Mouse (Mus musculus) heart, postnatal 4 days (tissue): Measurements from ENCODE around the gene 9930021J03Rik. TPM values are rescaled to one million over a fixed set of nuclear protein-coding genes. Genes with fewer than 3 reads are reported as not detected.

Source experiments
- DNase-seq: peaks from one replicate; pipeline ENCODE4 v3.0.0; 2021
- total RNA-seq, 2 experiments: library from RNA; stranded (reverse); gene quantifications; 2 replicates each; pipeline ENCODE4 v1.2.3; 2021

Gene 9930021J03Rik
- total RNA-seq, 2 experiments from 2014 or later: 14.4 to 15.8 TPM

DNA sequence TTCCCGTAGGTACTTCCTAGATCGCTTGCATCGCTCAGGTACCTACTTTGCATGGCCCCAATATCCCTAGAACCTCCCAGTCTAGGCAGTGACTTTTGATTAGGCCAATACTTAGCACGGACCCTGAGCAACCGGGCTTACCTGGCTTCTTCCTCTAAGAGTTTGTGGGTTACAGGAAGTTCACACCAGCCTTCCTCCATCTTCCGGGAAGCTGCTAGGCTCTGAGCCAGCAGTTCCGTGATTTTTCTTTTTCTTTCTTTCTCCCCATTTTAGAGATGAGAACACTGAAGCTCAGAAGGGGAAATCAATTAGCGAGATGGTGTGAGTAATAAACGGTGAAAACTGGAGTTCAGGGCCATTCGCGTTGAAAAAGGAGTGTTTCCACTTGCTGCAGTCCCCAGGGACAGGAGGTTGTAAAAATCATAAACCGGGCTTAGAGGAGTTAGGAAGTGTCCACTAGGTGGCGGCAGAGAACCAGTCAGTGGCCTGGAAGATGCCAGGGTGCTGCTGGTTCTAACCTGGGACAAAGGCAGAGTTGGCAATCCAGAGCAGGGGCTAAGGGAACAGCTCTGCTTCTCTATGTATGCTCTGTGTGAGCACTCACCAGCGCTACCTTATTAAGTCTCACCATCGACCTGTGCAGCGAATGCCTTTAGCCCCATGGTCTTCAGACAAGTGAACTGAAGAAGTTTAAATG lies 121.8 kb downstream of the 9930021J03Rik start:
- peak; percentile 80 for DNase-seq

- DNase-seq: no peak
These were observed 125.3 kb downstream of the 9930021J03Rik start for GRCm38 (mm10) chr19:29680182-29681152.

- DNase-seq: no peak
These were observed 127.5 kb downstream of the 9930021J03Rik start for GRCm38 (mm10) chr19:29678181-29678778.

DNA sequence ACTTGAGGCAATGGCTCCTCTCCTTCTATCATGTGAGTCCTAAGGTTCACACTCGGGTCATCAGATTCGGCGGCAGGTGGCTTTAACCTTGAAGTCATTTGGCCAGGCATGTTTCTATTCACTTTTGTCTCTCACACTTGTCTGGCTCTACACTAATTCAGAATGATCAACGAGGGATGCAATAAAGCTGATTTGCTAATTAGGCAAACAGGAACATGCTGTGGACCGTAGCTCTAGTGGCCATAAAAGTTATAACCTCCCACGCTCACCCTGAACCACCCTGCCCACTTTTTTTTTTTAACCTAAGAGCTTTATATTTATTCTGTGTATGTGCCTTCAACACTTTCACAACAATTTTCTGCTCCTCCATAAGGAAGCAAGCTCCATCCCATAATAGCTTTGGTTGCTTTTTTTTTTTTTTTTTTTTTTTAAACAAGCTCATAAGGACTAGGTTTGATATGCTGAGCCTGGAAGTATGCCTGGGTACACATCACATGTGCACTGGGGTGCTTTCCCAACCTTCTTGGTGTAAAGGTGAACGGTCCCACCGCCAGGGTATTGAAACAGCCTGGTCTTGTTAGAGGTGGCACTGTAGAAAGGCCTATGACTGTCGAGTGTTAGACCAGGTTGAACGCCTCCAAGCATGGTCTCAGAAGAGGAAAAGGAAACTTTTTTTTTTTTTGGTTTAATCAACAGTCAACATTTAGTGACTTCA lies 129.2 kb downstream of the 9930021J03Rik start:
- DNase-seq: no peak

- no peak for DNase-seq
These were observed 130.2 kb downstream of the 9930021J03Rik start for GRCm38 (mm10) chr19:29675562-29676078.

DNA sequence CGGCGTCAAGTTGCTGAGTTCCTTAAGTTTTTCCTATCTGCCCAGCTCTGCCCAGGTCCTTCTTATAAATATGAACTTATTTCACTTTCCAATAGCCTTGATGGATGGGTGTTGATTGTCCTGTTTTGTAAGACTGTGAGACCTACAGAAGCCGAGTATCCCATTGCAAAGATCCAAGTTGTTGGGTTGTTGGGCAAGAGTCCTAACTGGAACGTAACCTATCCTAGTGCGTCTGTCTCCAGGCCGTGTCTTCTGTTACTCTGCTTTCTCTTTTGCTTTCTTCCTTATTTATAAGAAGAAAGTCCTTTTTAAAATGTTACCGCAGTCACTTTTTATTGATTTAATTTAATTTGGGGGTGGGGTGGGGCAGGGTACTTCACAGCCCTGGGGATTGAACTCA lies 130.8 kb downstream of the 9930021J03Rik start:
- no peak for DNase-seq

DNA sequence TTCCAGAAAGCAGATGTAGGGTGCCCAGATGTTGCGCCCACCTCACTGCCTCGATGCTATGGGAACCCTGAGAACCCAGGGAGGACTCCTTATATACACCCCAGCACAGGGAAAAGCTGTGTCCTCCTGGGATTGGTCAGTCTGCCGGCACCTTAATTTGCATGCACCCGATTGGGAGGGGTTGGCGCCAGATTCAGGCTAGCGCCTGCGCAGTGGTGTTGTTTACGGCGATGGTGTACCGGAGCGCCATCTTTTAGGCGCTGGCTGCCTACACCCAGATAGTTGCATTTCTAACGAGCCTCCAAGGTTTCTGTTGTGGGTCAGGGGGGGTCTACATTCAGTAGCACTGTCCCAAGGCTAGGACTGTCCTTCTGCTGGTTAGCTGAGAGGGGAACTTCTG lies 133.1 kb downstream of the 9930021J03Rik start:
- DNase-seq: no peak

- DNase-seq: no peak
These were observed 134.6 kb downstream of the 9930021J03Rik start for GRCm38 (mm10) chr19:29671160-29671559.

- no peak for DNase-seq
These were observed 135.5 kb downstream of the 9930021J03Rik start for GRCm38 (mm10) chr19:29670247-29670646.

DNA sequence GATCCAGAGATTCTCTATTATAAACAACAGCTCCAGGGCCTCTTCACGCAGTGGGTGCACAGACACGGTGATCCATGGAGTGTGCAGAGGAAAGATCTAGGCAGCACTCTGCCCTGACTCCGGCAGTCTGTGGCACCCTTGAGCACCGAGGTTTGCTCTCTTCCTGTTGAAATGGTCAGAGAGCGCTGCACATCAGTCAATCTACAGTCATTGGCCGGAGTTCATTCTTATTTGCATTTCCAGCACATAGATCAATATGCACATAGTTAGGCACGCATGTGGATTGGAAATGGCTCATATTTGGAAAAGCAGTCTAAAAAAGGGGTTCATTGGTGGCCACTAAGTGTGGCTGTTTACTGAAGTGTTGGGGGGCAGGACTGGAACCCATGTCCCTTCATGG lies 137.7 kb downstream of the 9930021J03Rik start:
- no peak for DNase-seq

GRCm38 (mm10) chr19:29666965-29667594 lies 138.7 kb downstream of the 9930021J03Rik start:
- DNase-seq: no peak

- no peak for DNase-seq
These were observed 139.6 kb downstream of the 9930021J03Rik start for GRCm38 (mm10) chr19:29666164-29666563.

DNA sequence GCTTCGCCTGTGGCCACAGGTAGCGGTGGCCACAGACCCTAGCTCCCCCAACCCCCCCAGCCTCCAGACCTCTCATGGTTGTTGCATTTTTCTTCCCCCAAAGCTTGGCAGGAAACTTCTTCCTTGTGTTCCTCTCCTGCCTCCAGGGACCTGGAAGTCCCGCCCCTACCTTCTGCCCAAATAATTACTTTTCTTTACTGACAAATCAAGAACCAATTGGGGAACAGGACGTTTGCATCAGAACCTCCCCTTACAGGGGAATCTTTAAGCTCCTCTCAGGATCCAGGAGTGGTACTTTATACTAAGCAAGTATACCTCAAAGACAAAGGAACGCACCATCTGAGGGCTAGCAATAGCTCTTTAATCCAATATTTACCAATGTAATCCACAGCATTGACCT lies 140.9 kb downstream of the 9930021J03Rik start:
- DNase-seq: no peak

Other genes with a start within 250 kb of the 9930021J03Rik start
- gene Ermp1, start 157.6 kb downstream of the 9930021J03Rik start, total RNA-seq: 10 to 100 TPM; 11.4 TPM
- 1 to 10 TPM; 3.9 to 5.1 TPM for gene Mlana, start 108.2 kb downstream of the 9930021J03Rik start, total RNA-seq
- gene Ranbp6, start 7.0 kb upstream of the 9930021J03Rik start, total RNA-seq: 10 to 100 TPM; 14.1 to 14.3 TPM
- gene Il33, start 119.1 kb upstream of the 9930021J03Rik start, total RNA-seq: 1 to 10 TPM; 2.5 to 3.4 TPM
- not detected for gene Trpd52l3, start 197.8 kb upstream of the 9930021J03Rik start, total RNA-seq
- gene Uhrf2, start 224.5 kb upstream of the 9930021J03Rik start, total RNA-seq: 10 to 100 TPM; 30.4 to 33.0 TPM